Mouse (Mus musculus) adrenal gland, postnatal 0 days (tissue): Measurements from ENCODE around the gene Gm21060. TPM values are rescaled to one million over a fixed set of nuclear protein-coding genes. Genes with fewer than 3 reads are reported as not detected.

ENCODE experiments used
- polyA plus RNA-seq: library from polyadenylated mRNA; unstranded; fragments of >200 nt; fragmentation: Nextera tagmentation; extraction: Ambion mirVana; gene quantifications from 2 replicates; pipeline ENCODE4 v1.2.1, GENCODE M21; 2015

Gm21060 gene
- not detected in 2 replicates for polyA plus RNA-seq

GRCm38 (mm10) chr19:61296969-61297368 is at the start of gene Gm21060:
Gm21060 (minus strand) TSS chr19:61297069.

Other genes with a start within 250 kb of the Gm21060 start
- 76.5 and 143 TPM in 2 replicates for gene Zfp950, start 156.2 kb downstream of the Gm21060 start, polyA plus RNA-seq
- gene Gm7102, start 120.8 kb downstream of the Gm21060 start, polyA plus RNA-seq = 0.08 and 0.12 TPM in 2 replicates
- gene Gm6020, start 113.2 kb downstream of the Gm21060 start, polyA plus RNA-seq = not detected in 2 replicates
- gene Csf2ra, start 68.6 kb downstream of the Gm21060 start, polyA plus RNA-seq = 25.5 and 33.1 TPM in 2 replicates